Mouse (Mus musculus) embryonic stem cell, embryonic (primary cell): ENCODE measurements around the gene March11.

ENCODE experiments used
- CTCF ChIA-PET, 4 experiments: fragments of 300-600 bp in 2 of 4; fragments of 350-600 bp in 2 of 4; sonication (Branson Sonifier 250); formaldehyde crosslinking; loops; one replicate each; lab custom pipeline; 2022; ENCODE audit warnings: inconsistent platforms in 2 of 4; lab: Charles Lee
- POLR2A ChIA-PET, 4 experiments: fragments of 300-600 bp in 2 of 4; fragments of 350-600 bp in 2 of 4; sonication (Branson Sonifier 250); formaldehyde crosslinking; loops; one replicate each; lab custom pipeline; 2022; ENCODE audit warnings: antibody characterized with exemption in 4 of 4, inconsistent platforms in 1 of 4; lab: Charles Lee

Gene March11

GRCm38 (mm10) chr15:26344329-26344728 is 35.5 kb downstream of the March11 start:
- ChIA-PET CTCF (no interaction called here), POLR2A (interaction anchor here in 1 of 4 experiments (0.6 kb wide), 1 partner anchor 353 kb away, joined by 3 read pairs; no protein-coding TSS in a partner anchor)

- ChIA-PET CTCF (no interaction called here), POLR2A (no interaction called here)
These were observed 44.8 kb downstream of the March11 start for GRCm38 (mm10) chr15:26353656-26354055.

GRCm38 (mm10) chr15:26365344-26365743 is 56.5 kb downstream of the March11 start:
- POLR2A ChIA-PET = no interaction called here
- CTCF ChIA-PET = interaction anchor here in 1 of 4 experiments (0.6 kb wide), 1 partner anchor 39 kb away, joined by 11 read pairs; no protein-coding TSS in a partner anchor

GRCm38 (mm10) chr15:26366511-26366910 is 57.7 kb downstream of the March11 start:
- CTCF ChIA-PET = no interaction called here
- POLR2A ChIA-PET = no interaction called here

- ChIA-PET CTCF (no interaction called here), POLR2A (no interaction called here)
These were observed 64.9 kb downstream of the March11 start for GRCm38 (mm10) chr15:26373759-26374158.

- POLR2A ChIA-PET = no interaction called here
- CTCF ChIA-PET = no interaction called here
These were observed 65.4 kb downstream of the March11 start for GRCm38 (mm10) chr15:26374232-26374631.

- POLR2A ChIA-PET = no interaction called here
- CTCF ChIA-PET = interaction anchor here in 1 of 4 experiments (0.5 kb wide), 1 partner anchor 598 kb away, joined by 5 read pairs; no protein-coding TSS in a partner anchor
These were observed 66.1 kb downstream of the March11 start for GRCm38 (mm10) chr15:26374946-26375345.

- ChIA-PET POLR2A (no interaction called here), CTCF (no interaction called here)
These were observed 68.5 kb downstream of the March11 start for GRCm38 (mm10) chr15:26377355-26377754.

- CTCF ChIA-PET = no interaction called here
These were observed 70.0 kb downstream of the March11 start for GRCm38 (mm10) chr15:26378879-26379278.

GRCm38 (mm10) chr15:26379831-26380230 is 71.0 kb downstream of the March11 start:
- CTCF ChIA-PET = no interaction called here
- POLR2A ChIA-PET = no interaction called here

More at GRCm38 (mm10) chr15:26378879-26379278, 70.0 kb downstream of the March11 start:
- POLR2A ChIA-PET = no interaction called here

GRCm38 (mm10) chr15:26380844-26381243 is 72.0 kb downstream of the March11 start:
- CTCF ChIA-PET = no interaction called here
- POLR2A ChIA-PET = no interaction called here

GRCm38 (mm10) chr15:26390001-26390400 is 81.2 kb downstream of the March11 start:
- POLR2A ChIA-PET = no interaction called here
- CTCF ChIA-PET = no interaction called here

GRCm38 (mm10) chr15:26396556-26396955 is 87.7 kb downstream of the March11 start:
- CTCF ChIA-PET = no interaction called here
- POLR2A ChIA-PET = no interaction called here

- POLR2A ChIA-PET = no interaction called here
- CTCF ChIA-PET = no interaction called here
These were observed 116.4 kb downstream of the March11 start for GRCm38 (mm10) chr15:26425284-26425683.

- POLR2A ChIA-PET = no interaction called here
- CTCF ChIA-PET = no interaction called here
These were observed 117.4 kb downstream of the March11 start for GRCm38 (mm10) chr15:26426231-26426630.

- ChIA-PET POLR2A (no interaction called here), CTCF (no interaction called here)
These were observed 121.7 kb downstream of the March11 start for GRCm38 (mm10) chr15:26430565-26430964.

GRCm38 (mm10) chr15:26432676-26433075 is 123.8 kb downstream of the March11 start:
- ChIA-PET POLR2A (no interaction called here), CTCF (interaction anchor here in 1 of 4 experiments (0.6 kb wide), 1 partner anchor 400 kb away, joined by 3 read pairs; no protein-coding TSS in a partner anchor)

- ChIA-PET CTCF (no interaction called here), POLR2A (no interaction called here)
These were observed 126.9 kb downstream of the March11 start for GRCm38 (mm10) chr15:26435725-26436124.

GRCm38 (mm10) chr15:26437113-26437512 is 128.3 kb downstream of the March11 start:
- ChIA-PET CTCF (no interaction called here), POLR2A (no interaction called here)
